Mouse (Mus musculus): ENCODE measurements around the gene Gmnc.

Gene Gmnc

DNA sequence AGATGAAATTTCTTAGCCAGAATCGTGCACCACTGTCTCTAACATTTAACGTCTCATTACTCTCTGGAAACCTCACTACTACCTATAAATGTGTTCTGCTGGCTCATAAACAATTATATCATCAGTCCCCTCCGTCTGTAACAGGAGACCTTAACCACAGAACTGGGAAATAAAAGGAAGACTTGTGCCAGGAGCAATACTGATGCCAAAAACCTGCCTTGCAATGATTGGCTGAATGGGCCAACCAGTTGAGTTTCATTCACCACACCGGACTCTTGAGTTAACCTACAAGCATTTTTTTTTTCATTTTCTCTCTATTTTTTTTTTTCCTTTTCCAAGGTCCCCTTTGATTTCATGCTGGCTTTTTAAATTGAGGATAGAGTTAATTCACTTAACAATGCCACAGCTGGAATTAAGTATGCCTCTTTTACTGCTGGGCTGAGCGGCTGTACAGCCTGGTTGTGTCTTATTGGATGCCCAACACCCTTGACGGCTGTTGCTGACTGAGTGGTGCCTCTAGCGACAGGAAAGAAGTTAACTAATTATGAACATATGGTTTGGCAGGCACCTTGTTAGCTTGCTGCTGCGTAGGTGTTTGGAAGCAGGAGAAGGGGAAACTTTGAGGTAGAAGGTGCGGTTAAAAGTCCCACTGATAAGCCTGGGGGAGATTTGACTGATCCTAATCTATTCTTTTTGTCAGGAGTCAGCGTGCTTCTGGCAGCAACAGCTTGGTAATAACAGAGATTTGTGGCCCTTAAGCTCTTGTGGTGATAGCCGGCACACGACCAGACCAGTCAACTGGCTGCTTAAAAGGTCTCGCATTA lies at the start of gene Gmnc:
Gmnc (minus strand) TSS at position 176 of the 824 bp plus-strand sequence.
- no peak for DNase-seq

DNA sequence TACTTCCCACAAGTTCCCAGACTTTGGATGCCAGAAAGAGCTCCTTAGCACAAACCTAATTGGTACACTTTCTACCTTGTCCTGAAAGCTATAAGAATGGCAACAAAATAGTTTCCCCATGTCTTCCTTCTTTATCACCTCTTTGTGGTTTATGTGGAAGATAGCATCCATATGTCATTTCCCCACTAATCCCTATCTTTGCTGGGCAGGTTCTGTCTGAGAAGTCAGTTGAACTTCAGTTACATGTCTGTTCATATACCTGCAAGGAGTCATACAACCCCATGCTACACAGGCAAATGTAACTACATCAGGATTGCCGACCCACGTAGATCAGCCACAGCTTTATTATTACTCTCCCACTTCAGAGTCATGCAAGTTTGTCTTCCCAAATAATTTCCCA lies 35.8 kb upstream of the Gmnc start:
- no peak for DNase-seq

GRCm38 (mm10) chr16:27026226-27026625 lies 34.8 kb upstream of the Gmnc start:
- DNase-seq: no peak

GRCm38 (mm10) chr16:27022746-27023145 lies 31.3 kb upstream of the Gmnc start:
- no peak for DNase-seq

GRCm38 (mm10) chr16:27017309-27017708 lies 25.9 kb upstream of the Gmnc start:
- DNase-seq: no peak

DNA sequence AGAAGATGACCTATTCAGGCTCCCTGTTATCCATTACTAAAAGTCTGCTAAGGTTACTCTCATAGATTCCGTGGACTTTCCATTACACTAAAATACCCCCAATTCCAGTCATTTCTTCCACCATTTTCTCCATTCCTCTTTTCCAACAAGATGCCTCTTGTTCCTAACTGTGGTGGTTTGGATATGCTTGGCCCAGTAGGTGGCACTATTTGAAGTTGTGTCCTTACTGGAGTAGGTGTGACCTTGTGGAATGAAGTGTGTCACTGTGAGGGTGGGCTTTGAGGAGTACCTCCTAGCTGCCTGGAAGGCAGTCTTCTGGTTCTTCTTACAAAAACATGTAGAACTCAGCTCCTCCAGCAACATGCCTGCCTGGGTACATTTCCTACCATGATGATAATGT lies 11.3 kb upstream of the Gmnc start:
- DNase-seq: no peak

DNA sequence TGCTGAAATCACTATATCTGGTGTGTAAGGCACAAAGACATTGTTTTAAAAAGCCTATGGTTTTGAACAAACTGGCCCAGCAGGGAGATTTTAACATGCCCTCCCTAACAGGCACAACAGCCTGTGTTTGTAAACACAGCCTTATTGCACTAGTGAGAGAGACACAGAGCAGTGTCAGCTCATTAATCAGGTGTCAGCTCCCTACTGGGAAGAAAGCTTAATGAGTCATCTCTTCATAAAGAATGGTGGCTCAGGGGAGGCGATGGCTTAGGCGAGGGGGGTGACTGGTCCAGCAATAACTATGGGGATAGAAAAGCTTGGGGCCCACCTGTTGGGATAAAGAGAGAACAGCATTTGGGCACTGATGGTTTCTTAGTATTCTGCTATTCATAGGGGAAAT lies 8.1 kb upstream of the Gmnc start:
- no peak for DNase-seq

- no peak for DNase-seq
Measured at GRCm38 (mm10) chr16:26989415-26990315, 1.8 kb downstream of the Gmnc start.

GRCm38 (mm10) chr16:26988188-26988587 lies 3.3 kb downstream of the Gmnc start:
- DNase-seq: no peak

- DNase-seq: no peak
Measured at GRCm38 (mm10) chr16:26985796-26986195, 5.7 kb downstream of the Gmnc start.

GRCm38 (mm10) chr16:26982112-26982511 lies 9.3 kb downstream of the Gmnc start:
- DNase-seq: no peak

- peak; percentile 3 for DNase-seq
Measured at GRCm38 (mm10) chr16:26967967-26968366, 23.5 kb downstream of the Gmnc start.

- no peak for DNase-seq
Measured at GRCm38 (mm10) chr16:26966830-26967229, 24.6 kb downstream of the Gmnc start.

- no peak for DNase-seq
Measured at GRCm38 (mm10) chr16:26961971-26962370, 29.5 kb downstream of the Gmnc start.

DNA sequence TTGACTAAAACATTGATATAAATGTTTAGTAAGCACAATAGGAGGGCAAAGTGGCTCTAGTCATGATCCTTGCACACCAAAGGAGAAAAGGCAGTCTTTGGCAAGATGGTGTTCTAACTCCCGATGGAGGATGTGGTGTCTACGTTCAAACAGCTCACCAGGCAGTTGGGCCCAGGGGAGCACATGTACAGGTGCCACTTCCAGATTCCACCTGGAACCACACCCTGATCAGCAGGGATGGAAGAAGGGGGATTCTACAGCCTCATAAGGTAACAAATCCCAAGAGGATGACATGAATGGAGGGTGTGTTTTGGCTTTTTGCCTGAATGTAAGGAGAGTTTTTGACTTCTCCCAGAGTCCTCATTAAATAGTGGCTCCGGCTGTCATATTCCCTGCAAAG lies 39.9 kb downstream of the Gmnc start:
- DNase-seq: no peak

- DNase-seq: no peak
Measured at GRCm38 (mm10) chr16:26950209-26950608, 41.2 kb downstream of the Gmnc start.

- DNase-seq: no peak
Measured at GRCm38 (mm10) chr16:26903968-26904367, 87.5 kb downstream of the Gmnc start.

DNA sequence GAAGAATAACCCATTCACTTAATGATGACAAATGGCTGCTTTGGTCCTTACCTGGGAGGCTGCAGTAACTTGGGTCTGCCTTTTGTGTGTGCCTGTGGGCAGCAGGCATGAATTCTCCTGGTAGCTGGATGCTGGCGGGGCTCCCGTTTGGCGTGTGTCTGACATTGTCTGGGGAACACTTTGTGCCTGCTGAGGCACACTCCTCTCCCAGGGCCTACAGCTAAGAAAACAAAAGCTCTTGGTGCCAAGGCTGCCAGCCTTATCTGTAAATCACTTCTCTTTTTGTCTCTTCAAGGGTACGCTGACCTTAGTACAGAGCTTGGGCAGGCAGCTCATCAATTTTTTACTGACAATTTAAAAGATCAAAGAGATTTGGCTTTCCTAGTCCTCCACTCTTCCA lies 90.0 kb downstream of the Gmnc start:
- DNase-seq: no peak

- DNase-seq: no peak
Measured at GRCm38 (mm10) chr16:26886337-26886736, 105.1 kb downstream of the Gmnc start.

GRCm38 (mm10) chr16:26876885-26877284 lies 114.6 kb downstream of the Gmnc start:
- no peak for DNase-seq

Data from lung, postnatal 14 days (tissue).